Mouse (Mus musculus): ENCODE results near the gene Gm21887.
A peak's percentile ranks its signal among the peaks of the same experiment; 100 is the strongest.
"Not testable (repeated sequence)": the region's sequence is repeated elsewhere in the genome, so short reads cannot be mapped to it uniquely, and the experiment has no call there.

Gm21887 gene

GRCm38 (mm10) chrX:169983401-169984165 is 25.9 kb upstream of the Gm21887 start:
- peak; percentile 22 for DNase-seq (ENCODE audit: low read depth)

GRCm38 (mm10) chrX:169984331-169984730 is 25.1 kb upstream of the Gm21887 start:
- DNase-seq (ENCODE audit: low read depth) = not testable (repeated sequence)

- peak; percentile 38 for DNase-seq (ENCODE audit: low read depth)
Observed at GRCm38 (mm10) chrX:169984853-169985252, 24.6 kb upstream of the Gm21887 start.

GRCm38 (mm10) chrX:169985796-169986195 is 23.7 kb upstream of the Gm21887 start:
- DNase-seq (ENCODE audit: low read depth) = peak; percentile 38

- DNase-seq (ENCODE audit: low read depth) = peak; percentile 97
Observed at GRCm38 (mm10) chrX:169986519-169987367, 22.7 kb upstream of the Gm21887 start.

GRCm38 (mm10) chrX:169987368-169987837 is 22.1 kb upstream of the Gm21887 start:
- DNase-seq (ENCODE audit: low read depth) = not testable (repeated sequence)

- DNase-seq (ENCODE audit: low read depth) = peak; percentile 48
Observed at GRCm38 (mm10) chrX:169988571-169989218, 20.8 kb upstream of the Gm21887 start.

- DNase-seq (ENCODE audit: low read depth) = not testable (repeated sequence)
Observed at GRCm38 (mm10) chrX:169989219-169989595, 20.3 kb upstream of the Gm21887 start.

GRCm38 (mm10) chrX:169989691-169990631 is 19.5 kb upstream of the Gm21887 start:
- peak; percentile 89 for DNase-seq (ENCODE audit: low read depth)

GRCm38 (mm10) chrX:169991128-169991873 is 18.2 kb upstream of the Gm21887 start:
- peak; percentile 97 for DNase-seq (ENCODE audit: low read depth)

- peak; percentile 52 for DNase-seq (ENCODE audit: low read depth)
Observed at GRCm38 (mm10) chrX:169992086-169992930, 17.2 kb upstream of the Gm21887 start.

GRCm38 (mm10) chrX:169992951-169993547 is 16.4 kb upstream of the Gm21887 start:
- peak; percentile 56 for DNase-seq (ENCODE audit: low read depth)

GRCm38 (mm10) chrX:169994011-169994865 is 15.2 kb upstream of the Gm21887 start:
- DNase-seq (ENCODE audit: low read depth) = peak; percentile 58

- DNase-seq (ENCODE audit: low read depth) = peak; percentile 68
Observed at GRCm38 (mm10) chrX:169994866-169995711, 14.4 kb upstream of the Gm21887 start.

GRCm38 (mm10) chrX:169995909-169996521 is 13.4 kb upstream of the Gm21887 start:
- peak; percentile 55 for DNase-seq (ENCODE audit: low read depth)

GRCm38 (mm10) chrX:169996926-169997325 is 12.5 kb upstream of the Gm21887 start:
- peak; percentile 100 for DNase-seq (ENCODE audit: low read depth)

- not testable (repeated sequence) for DNase-seq (ENCODE audit: low read depth)
Observed at GRCm38 (mm10) chrX:169997456-169997853, 12.0 kb upstream of the Gm21887 start.

Data from NIH3T3 (cell line).